Mouse (Mus musculus) heart, postnatal 25 days (tissue): Measurements from ENCODE around the gene Atxn1. TPM values are rescaled to one million over a fixed set of nuclear protein-coding genes. Genes with fewer than 3 reads are reported as not detected.

Experiments
- DNase-seq: peaks from one replicate; pipeline ENCODE4 v3.0.0; 2022; ENCODE audit warnings: low spot score
- intact Hi-C: fragments of 180-260 bp; cut with DNase I; formaldehyde crosslinking; loops from one replicate; pipeline ENCODE4 v1.15.1; 2025
- total RNA-seq, 2 experiments: library from RNA; stranded (reverse); gene quantifications; 2 replicates each; pipeline ENCODE4 v1.2.3; 2021

Atxn1 gene
- total RNA-seq, 2 experiments from 2014 or later = 35.1 to 36.0 TPM

GRCm38 (mm10) chr13:45907181-45907691 is 57.6 kb downstream of the Atxn1 start:
- no peak for DNase-seq
- intact Hi-C loops = no loop called here

- intact Hi-C loops = no loop called here
Measured at GRCm38 (mm10) chr13:45906438-45907166, 58.2 kb downstream of the Atxn1 start.

GRCm38 (mm10) chr13:45904955-45905354 is 59.9 kb downstream of the Atxn1 start:
- no peak for DNase-seq
- intact Hi-C loops = no loop called here

More at GRCm38 (mm10) chr13:45906438-45907166, 58.2 kb downstream of the Atxn1 start:
- no peak for DNase-seq

- intact Hi-C loops = no loop called here
- no peak for DNase-seq
Measured at GRCm38 (mm10) chr13:45904456-45904855, 60.4 kb downstream of the Atxn1 start.

GRCm38 (mm10) chr13:45903519-45904274 is 61.1 kb downstream of the Atxn1 start:
- DNase-seq = no peak
- intact Hi-C loops = no loop called here

- DNase-seq = no peak
- intact Hi-C loops = no loop called here
Measured at GRCm38 (mm10) chr13:45902457-45902856, 62.4 kb downstream of the Atxn1 start.

- DNase-seq = no peak
- intact Hi-C loops = no loop called here
Measured at GRCm38 (mm10) chr13:45900776-45901175, 64.0 kb downstream of the Atxn1 start.

GRCm38 (mm10) chr13:45897571-45897970 is 67.2 kb downstream of the Atxn1 start:
- intact Hi-C loops = no loop called here
- DNase-seq = no peak

GRCm38 (mm10) chr13:45894760-45895159 is 70.0 kb downstream of the Atxn1 start:
- DNase-seq = no peak
- intact Hi-C loops = no loop called here

- intact Hi-C loops = no loop called here
Measured at GRCm38 (mm10) chr13:45894234-45894633, 70.6 kb downstream of the Atxn1 start.

GRCm38 (mm10) chr13:45891073-45891472 is 73.7 kb downstream of the Atxn1 start:
- DNase-seq = no peak
- intact Hi-C loops = no loop called here

More at GRCm38 (mm10) chr13:45894234-45894633, 70.6 kb downstream of the Atxn1 start:
- no peak for DNase-seq

GRCm38 (mm10) chr13:45888953-45889749 is 75.7 kb downstream of the Atxn1 start:
- no peak for DNase-seq
- intact Hi-C loops = no loop called here

GRCm38 (mm10) chr13:45884878-45885277 is 79.9 kb downstream of the Atxn1 start:
- DNase-seq = no peak
- intact Hi-C loops = no loop called here

- DNase-seq = no peak
- intact Hi-C loops = no loop called here
Measured at GRCm38 (mm10) chr13:45883791-45884238, 81.0 kb downstream of the Atxn1 start.

GRCm38 (mm10) chr13:45882976-45883440 is 81.8 kb downstream of the Atxn1 start:
- no peak for DNase-seq
- intact Hi-C loops = no loop called here

- intact Hi-C loops = no loop called here
- DNase-seq = no peak
Measured at GRCm38 (mm10) chr13:45880543-45880845, 84.3 kb downstream of the Atxn1 start.

- intact Hi-C loops = no loop called here
- DNase-seq = no peak
Measured at GRCm38 (mm10) chr13:45879746-45880542, 84.9 kb downstream of the Atxn1 start.

GRCm38 (mm10) chr13:45876939-45877338 is 87.9 kb downstream of the Atxn1 start:
- intact Hi-C loops = no loop called here
- DNase-seq = no peak

- intact Hi-C loops = no loop called here
Measured at GRCm38 (mm10) chr13:45876368-45876760, 88.4 kb downstream of the Atxn1 start.

More at GRCm38 (mm10) chr13:45876368-45876760, 88.4 kb downstream of the Atxn1 start:
- DNase-seq = no peak
